Mouse (Mus musculus) right cerebral cortex, postnatal 10 days (tissue): ENCODE measurements around the gene Gm3376.
"Not testable (repeated sequence)": the region's sequence is repeated elsewhere in the genome, so short reads cannot be mapped to it uniquely, and the experiment has no call there.

Source experiments
- DNase-seq, 2 experiments: peaks; one replicate each; pipeline ENCODE4 v3.0.0; 2021; ENCODE audit warnings: low spot score in 2 of 2

Gene Gm3376

DNA sequence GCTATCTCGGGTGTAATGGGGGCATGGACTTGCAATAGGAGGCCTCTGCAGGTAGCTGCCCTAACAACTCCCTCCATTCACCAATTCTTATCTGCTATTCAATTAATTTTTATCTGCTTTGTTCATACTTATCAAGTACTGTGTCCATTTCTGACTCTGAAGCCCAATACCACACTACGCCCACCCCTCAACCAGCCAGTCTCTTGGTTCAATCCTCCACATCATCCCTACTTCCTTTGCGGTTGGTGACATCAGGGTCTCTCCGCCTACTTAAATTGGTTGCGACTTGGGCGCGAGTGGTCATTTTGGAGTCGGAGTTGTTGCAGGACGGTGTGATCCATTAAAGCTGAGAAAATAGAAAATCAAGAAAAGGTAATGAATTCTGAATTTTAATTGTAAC lies at the start of gene Gm3376:
Gene Gm3376 (plus strand): TSS at position 301 of the 400 bp plus-strand sequence.
- DNase-seq = not testable (repeated sequence)
